Mouse (Mus musculus) stomach, postnatal 0 days (tissue): ENCODE results near the gene AI661453.

Experiments used
- CTCF ChIP-seq: IDR thresholded peaks from 2 replicates; pipeline ENCODE4 v1.5.1; 2016; ENCODE audit warnings: antibody characterized with exemption, low read depth, mild to moderate bottlenecking, moderate library complexity
- EP300 ChIP-seq: optimal IDR thresholded peaks from 2 replicates; pipeline ENCODE3; 2016; ENCODE audit warnings: antibody characterized with exemption

- TF ChIP-seq EP300 (peak; percentile 90), CTCF (peak; percentile 99)
Measured at GRCm38 (mm10) chr17:47511111-47512020, 75.0 kb downstream of the AI661453 start.
